Mouse (Mus musculus): ENCODE data around the gene Dscaml1. TPM values are rescaled to one million over a fixed set of nuclear protein-coding genes. Genes with fewer than 3 reads are reported as not detected.

The Dscaml1 gene
- total and polyA plus RNA-seq, 2 experiments from 2014 or later = 10.5 to 47.4 TPM

GRCm38 (mm10) chr9:45610336-45611060 lies 184.1 kb downstream of the Dscaml1 start:
- Histone ChIP-seq H3K4me2 (ENCODE audit: low read depth, low read length) (no peak overlapping the region), H3K27ac (0 out of 2 replicates have a peak overlapping the region, but pooled peaks have one; percentile 79), H3K9me3 (ENCODE audit: low read length) (no peaks in the 10 kb centered on the region), H3K4me1 (ENCODE audit: insufficient read depth, low read length) (peaks cover 33% of the 10 kb centered on the region), H3K4me3 (ENCODE audit: low read length) (no peak overlapping the region), H3K36me3 (ENCODE audit: insufficient read depth, low read length) (no peaks in the 10 kb centered on the region), H3K27me3 (ENCODE audit: insufficient read depth, low read length) (no peaks in the 10 kb centered on the region), H3K9ac (replicated peaks; ENCODE audit: low read length) (no peak overlapping the region)
- DNase-seq (ENCODE audit: low spot score) (no peak), ATAC-seq (no peak)
- 57% methylated on average over 11 of the region's 11 CpGs for WGBS
- TF ChIP-seq CTCF (IDR thresholded peaks at IDR 0.05; ENCODE audit: low read depth) = no peak

- ATAC-seq (no peak), DNase-seq (ENCODE audit: low spot score) (no peak)
- Histone ChIP-seq H3K4me3 (ENCODE audit: low read length) (no peak overlapping the region), H3K27me3 (ENCODE audit: insufficient read depth, low read length) (no peaks in the 10 kb centered on the region), H3K9me3 (ENCODE audit: low read length) (no peaks in the 10 kb centered on the region), H3K9ac (replicated peaks; ENCODE audit: low read length) (no peak overlapping the region), H3K4me1 (ENCODE audit: insufficient read depth, low read length) (peaks cover 12% of the 10 kb centered on the region; the same call in 1 of the 2 replicates), H3K4me2 (ENCODE audit: low read depth, low read length) (no peak overlapping the region), H3K27ac (no peak overlapping the region), H3K36me3 (ENCODE audit: insufficient read depth, low read length) (no peaks in the 10 kb centered on the region)
- no peak for TF ChIP-seq CTCF (IDR thresholded peaks at IDR 0.05; ENCODE audit: low read depth)
- 48% methylated on average over 1 of the region's 1 CpGs for WGBS
These were observed 188.2 kb downstream of the Dscaml1 start for GRCm38 (mm10) chr9:45614616-45615015.

- peaks cover 12% of the 10 kb centered on the region; the same call in 1 of the 2 replicates for H3K4me1 ChIP-seq (ENCODE audit: insufficient read depth, low read length)
- no peak overlapping the region for H3K9ac ChIP-seq (replicated peaks; ENCODE audit: low read length)
- H3K9me3 ChIP-seq (ENCODE audit: low read length) = no peaks in the 10 kb centered on the region
- 67% methylated on average over 10 of the region's 10 CpGs for WGBS
- ATAC-seq = no peak
- H3K4me2 ChIP-seq (ENCODE audit: low read depth, low read length) = no peak overlapping the region
- H3K4me3 ChIP-seq (ENCODE audit: low read length) = no peak overlapping the region
- H3K27me3 ChIP-seq (ENCODE audit: insufficient read depth, low read length) = no peaks in the 10 kb centered on the region
- DNase-seq (ENCODE audit: low spot score) = peak; percentile 52
- peak overlapping the region; percentile 41; the same call in 1 of the 2 replicates for H3K27ac ChIP-seq
- TF ChIP-seq CTCF (IDR thresholded peaks at IDR 0.05; ENCODE audit: low read depth) = no peak
- no peaks in the 10 kb centered on the region for H3K36me3 ChIP-seq (ENCODE audit: insufficient read depth, low read length)
These were observed 191.5 kb downstream of the Dscaml1 start for GRCm38 (mm10) chr9:45617889-45618288.

- Histone ChIP-seq H3K9ac (replicated peaks; ENCODE audit: low read length) (no peak overlapping the region), H3K36me3 (ENCODE audit: insufficient read depth, low read length) (no peaks in the 10 kb centered on the region), H3K4me2 (ENCODE audit: low read depth, low read length) (no peak overlapping the region), H3K27me3 (ENCODE audit: insufficient read depth, low read length) (no peaks in the 10 kb centered on the region), H3K27ac (peak overlapping the region; percentile 8; the same call in 1 of the 2 replicates), H3K9me3 (ENCODE audit: low read length) (no peaks in the 10 kb centered on the region), H3K4me3 (ENCODE audit: low read length) (no peak overlapping the region), H3K4me1 (ENCODE audit: insufficient read depth, low read length) (peaks cover 12% of the 10 kb centered on the region; the same call in 1 of the 2 replicates)
- TF ChIP-seq CTCF (IDR thresholded peaks at IDR 0.05; ENCODE audit: low read depth) = no peak
- 82% methylated on average over 7 of the region's 7 CpGs for WGBS
- no peak for ATAC-seq
- DNase-seq (ENCODE audit: low spot score) = no peak
These were observed 192.0 kb downstream of the Dscaml1 start for GRCm38 (mm10) chr9:45618443-45618842.

GRCm38 (mm10) chr9:45620049-45620448 lies 193.6 kb downstream of the Dscaml1 start:
- DNase-seq (ENCODE audit: low spot score) (peak; percentile 39), ATAC-seq (peak; percentile 52; the same call in 1 of the 2 replicates)
- no peak overlapping the region for H3K9ac ChIP-seq (replicated peaks; ENCODE audit: low read length)
- WGBS = 40% methylated on average over 9 of the region's 9 CpGs
- H3K4me1 ChIP-seq (ENCODE audit: insufficient read depth, low read length) = peaks cover 12% of the 10 kb centered on the region; the same call in 1 of the 2 replicates
- no peaks in the 10 kb centered on the region for H3K9me3 ChIP-seq (ENCODE audit: low read length)
- no peak overlapping the region for H3K4me3 ChIP-seq (ENCODE audit: low read length)
- TF ChIP-seq CTCF (IDR thresholded peaks at IDR 0.05; ENCODE audit: low read depth) = no peak
- H3K27me3 ChIP-seq (ENCODE audit: insufficient read depth, low read length) = no peaks in the 10 kb centered on the region
- peak overlapping the region; percentile 51; the same call in 1 of the 2 replicates for H3K27ac ChIP-seq
- no peak overlapping the region for H3K4me2 ChIP-seq (ENCODE audit: low read depth, low read length)
- H3K36me3 ChIP-seq (ENCODE audit: insufficient read depth, low read length) = no peaks in the 10 kb centered on the region

GRCm38 (mm10) chr9:45620920-45621319 lies 194.5 kb downstream of the Dscaml1 start:
- 0 out of 2 replicates have a peak overlapping the region, but pooled peaks have one; percentile 51 for H3K27ac ChIP-seq
- no peaks in the 10 kb centered on the region for H3K9me3 ChIP-seq (ENCODE audit: low read length)
- no peak for TF ChIP-seq CTCF (IDR thresholded peaks at IDR 0.05; ENCODE audit: low read depth)
- H3K27me3 ChIP-seq (ENCODE audit: insufficient read depth, low read length) = no peaks in the 10 kb centered on the region
- no peak overlapping the region for H3K9ac ChIP-seq (replicated peaks; ENCODE audit: low read length)
- H3K4me2 ChIP-seq (ENCODE audit: low read depth, low read length) = no peak overlapping the region
- 82% methylated on average over 4 of the region's 4 CpGs for WGBS
- no peak overlapping the region for H3K4me3 ChIP-seq (ENCODE audit: low read length)
- H3K36me3 ChIP-seq (ENCODE audit: insufficient read depth, low read length) = no peaks in the 10 kb centered on the region
- H3K4me1 ChIP-seq (ENCODE audit: insufficient read depth, low read length) = peaks cover 9% of the 10 kb centered on the region; the same call in 1 of the 2 replicates
- DNase-seq (ENCODE audit: low spot score) (no peak), ATAC-seq (no peak)
